Mouse (Mus musculus) adrenal gland (tissue): ENCODE measurements around the gene D10Jhu81e.
"Not testable (repeated sequence)": the region's sequence is repeated elsewhere in the genome, so short reads cannot be mapped to it uniquely, and the experiment has no call there.

Experiments
- intact Hi-C: fragments of 180-260 bp; cut with DNase I; formaldehyde crosslinking; loops from one replicate; pipeline ENCODE4 v1.15.1; 2025
- long read RNA-seq, 2 experiments: library from polyadenylated mRNA; unstranded; transcript quantifications; one replicate each; pipeline ENCODE4 v2.0.0; 2020; ENCODE audit warnings: borderline replicate concordance in 1 of 2; ENCODE audit not compliant: insufficient replicate concordance in 1 of 2

Gene D10Jhu81e
- long read RNA-seq, experiment 1, transcript D10Jhu81e-201 (7 exons, 1,378 nt) = major isoform, 16 of 18 reads
- long read RNA-seq, experiment 1, partial matches to known transcripts = 2 of 18 reads
- long read RNA-seq, experiment 1, other reads (novel, unspliced or antisense) = 0 of 18 reads
- long read RNA-seq, experiment 2, transcript D10Jhu81e-201 (7 exons, 1,378 nt) = major isoform, 6 of 8 reads
- long read RNA-seq, experiment 2, partial matches to known transcripts = 0 of 8 reads
- long read RNA-seq, experiment 2, other reads (novel, unspliced or antisense) = 1 of 8 reads

DNA sequence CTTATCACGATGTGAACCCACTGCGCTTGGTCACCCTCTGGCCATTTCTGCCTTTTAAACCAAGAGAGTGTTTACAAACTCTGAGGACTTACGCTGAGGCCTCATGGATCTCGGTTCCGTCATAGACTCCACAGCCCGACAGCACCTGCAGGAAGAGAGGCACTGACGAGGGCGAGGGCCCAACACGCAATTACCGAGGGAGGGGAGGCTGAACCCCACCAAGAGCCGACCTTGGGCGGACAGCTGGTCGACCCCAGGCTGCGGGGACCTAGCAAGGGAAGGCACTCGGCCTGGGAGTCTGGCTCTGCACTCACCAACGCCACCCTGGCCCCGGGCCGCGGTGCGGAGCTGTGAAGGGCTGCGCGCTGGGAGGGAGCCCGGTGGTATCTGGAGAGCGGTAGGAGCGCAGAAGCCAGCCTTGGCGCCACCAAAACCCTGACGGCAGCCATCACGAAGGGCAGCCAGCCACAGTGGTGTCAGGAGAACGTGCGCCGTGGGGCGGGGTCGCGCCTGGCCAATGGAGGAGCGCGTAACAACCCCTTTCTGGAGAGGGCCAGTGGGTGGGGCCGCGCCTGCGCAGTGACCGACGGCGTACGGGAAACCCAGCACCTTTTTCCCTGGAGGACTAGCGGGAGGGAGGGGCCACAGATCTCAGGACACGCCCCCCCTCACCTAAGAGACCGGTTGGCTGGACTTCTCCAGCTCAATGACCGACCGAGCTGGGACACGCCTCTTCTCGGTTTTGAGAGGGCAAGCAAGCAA lies at the start of gene D10Jhu81e:
D10Jhu81e (minus strand) TSS at position 502 of the 762 bp plus-strand sequence.
- intact Hi-C loops = no loop called here

GRCm38 (mm10) chr10:78218576-78218975 lies 49.0 kb upstream of the D10Jhu81e start:
- intact Hi-C loops = no loop called here

- intact Hi-C loops = no loop called here
Measured at GRCm38 (mm10) chr10:78216376-78217083, 46.9 kb upstream of the D10Jhu81e start.

DNA sequence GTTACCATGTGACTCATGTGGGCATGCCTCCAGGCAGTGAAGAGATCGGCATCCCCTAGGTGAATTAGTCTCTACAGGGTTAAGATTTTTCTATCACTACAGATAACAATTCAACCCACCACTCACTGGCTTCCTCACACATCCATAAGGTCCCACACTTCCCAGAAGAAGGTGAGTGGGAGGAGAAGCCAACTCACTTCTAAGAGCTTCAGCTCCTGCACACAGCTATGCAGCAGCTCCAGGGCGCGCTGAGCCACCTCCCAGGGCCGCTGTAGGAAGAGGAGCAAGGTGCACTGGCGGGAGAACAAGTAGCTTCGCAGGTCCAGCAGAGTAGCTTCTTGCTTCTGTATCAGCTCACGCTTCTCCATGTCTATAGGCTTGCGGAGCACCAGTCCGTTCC lies 44.8 kb upstream of the D10Jhu81e start:
- intact Hi-C loops = no loop called here

DNA sequence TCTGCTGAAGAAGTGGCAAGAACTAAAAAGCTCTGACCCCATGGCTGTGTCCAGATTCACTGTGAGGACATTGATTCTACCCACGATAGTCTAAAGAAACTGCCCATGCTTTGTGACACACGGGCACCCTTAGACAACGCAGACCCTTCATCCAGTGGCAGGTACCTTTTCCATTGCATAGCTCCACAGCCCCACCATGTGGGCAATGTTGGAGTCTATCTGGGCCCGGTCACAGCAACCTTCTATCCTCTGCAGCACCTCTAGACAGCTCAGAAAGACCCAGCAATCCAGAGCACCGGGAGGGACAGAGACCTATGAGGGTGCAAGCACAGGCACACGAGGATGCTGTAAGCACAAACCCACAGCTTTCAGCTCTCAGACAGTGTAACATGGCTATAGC lies 41.7 kb upstream of the D10Jhu81e start:
- intact Hi-C loops = no loop called here

DNA sequence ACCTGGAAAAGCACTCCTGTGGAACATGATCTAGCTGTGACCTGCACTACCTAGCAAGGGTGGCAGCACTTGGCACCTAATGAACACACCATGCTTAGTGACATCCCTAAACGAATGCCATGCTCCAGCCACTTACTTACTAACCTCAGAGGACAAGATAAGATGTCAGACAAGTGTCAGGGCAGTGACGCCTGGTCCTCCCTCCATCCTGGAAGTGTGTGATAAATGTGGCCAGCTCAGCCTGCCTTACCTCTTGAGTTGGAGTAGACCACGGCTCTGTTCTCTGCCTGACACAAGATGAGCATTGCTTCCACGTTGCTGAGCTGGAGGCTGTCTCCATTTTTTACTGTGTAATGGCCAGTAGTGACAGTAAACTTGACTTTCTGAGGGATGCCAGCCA lies 31.6 kb upstream of the D10Jhu81e start:
- intact Hi-C loops = no loop called here

DNA sequence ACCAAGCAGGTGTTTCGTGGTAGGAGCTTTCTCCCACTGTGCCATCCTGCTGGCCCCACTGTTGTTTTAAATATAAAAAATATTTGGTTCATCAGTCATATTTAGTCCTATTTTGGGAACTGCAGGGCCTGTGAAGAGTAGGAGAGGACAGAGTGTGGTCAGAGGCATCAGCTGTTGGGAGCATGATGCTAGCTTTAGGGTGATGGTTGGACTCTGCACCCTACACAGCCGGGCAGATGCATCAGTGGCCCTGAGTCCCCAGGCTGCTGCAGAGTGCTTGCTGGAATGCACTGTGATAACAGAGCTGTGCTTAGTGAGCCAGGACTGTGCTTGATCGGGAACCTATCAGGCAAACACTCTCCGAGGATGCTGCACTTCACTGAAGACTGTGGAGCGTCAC lies 23.4 kb upstream of the D10Jhu81e start:
- intact Hi-C loops = no loop called here

DNA sequence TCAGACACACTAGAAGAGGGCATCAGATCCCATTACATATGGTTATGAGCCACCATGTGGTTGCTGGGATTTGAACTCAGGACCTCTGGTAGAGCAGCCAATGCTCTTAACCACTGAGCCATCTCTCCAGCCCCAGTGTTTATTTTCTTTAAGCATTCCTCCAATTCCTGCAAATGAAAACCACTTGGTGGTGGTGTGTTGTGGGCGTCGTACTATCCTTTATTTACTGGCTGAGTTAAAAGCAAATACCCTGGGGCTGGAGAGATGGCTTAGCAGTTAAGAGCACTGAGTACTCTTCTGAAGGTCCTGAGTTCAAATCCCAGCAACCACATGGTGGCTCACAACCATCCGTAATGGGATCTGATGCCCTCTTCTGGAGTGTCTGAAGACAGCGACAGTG lies 16.5 kb upstream of the D10Jhu81e start:
- intact Hi-C loops = not testable (repeated sequence)

GRCm38 (mm10) chr10:78185381-78185725 lies 15.8 kb upstream of the D10Jhu81e start:
- intact Hi-C loops = no loop called here

DNA sequence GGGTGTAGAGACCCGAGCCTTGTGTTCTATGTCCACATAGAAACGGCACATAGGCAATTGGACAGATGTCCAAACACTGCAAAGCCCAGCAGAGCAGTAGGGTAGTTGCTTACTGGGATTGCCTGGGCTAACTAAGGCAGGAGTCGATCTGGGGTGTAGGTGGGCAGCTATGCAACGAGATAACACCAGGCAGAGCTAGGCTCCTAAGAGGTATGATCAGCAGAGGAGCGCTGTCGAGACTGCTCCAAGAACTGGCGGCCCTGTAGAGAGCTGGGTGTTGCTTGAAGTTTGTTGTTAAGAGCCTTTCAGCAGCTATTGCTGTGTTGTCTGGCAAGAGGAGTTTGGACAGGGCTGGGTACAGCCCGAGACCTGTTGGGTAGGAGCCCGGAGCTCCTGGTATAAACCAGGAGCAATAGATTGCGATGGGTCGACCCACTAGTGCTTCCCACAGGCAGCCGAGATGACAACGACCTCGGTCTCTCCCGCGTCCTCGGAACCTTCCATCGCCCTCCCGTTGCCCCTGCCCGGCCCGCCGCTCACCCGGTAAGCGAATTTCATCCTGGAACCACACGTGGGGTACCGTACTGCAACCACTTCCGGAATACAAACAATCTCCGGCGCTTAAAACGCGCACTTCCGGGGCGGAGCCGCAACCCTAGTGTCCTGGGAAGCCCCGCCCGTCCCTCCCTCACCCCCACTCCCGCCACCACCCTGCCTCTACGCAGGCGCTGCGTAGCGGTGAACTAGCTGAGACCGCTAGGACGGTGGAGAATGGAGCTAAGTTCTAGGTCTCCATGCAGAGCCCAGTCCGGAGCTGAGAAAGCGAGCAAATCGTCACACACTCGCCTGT lies 15.2 kb upstream of the D10Jhu81e start, which contains the start of gene Pwp2:
Pwp2 (minus strand) TSS at position 619 of the 850 bp plus-strand sequence.
- intact Hi-C loops = no loop called here

DNA sequence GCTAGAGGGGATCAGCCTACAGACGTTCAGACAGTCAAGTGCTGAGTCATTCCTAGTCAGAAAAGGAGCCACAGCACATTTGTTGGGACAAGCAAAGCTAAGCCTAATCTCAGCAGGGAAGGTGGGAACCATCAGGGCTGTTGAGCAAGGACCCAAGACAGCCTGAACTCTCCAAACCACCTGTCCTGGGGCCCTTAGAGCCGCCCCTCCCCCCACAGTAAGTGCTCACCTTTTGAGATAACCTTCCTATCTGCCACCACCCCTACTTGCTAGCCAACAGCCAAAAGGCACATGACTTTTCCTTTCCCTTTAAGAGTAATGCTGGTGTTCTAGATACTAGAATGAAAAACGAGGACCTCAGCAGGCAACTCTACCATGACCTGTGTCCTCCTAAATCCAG lies 14.0 kb upstream of the D10Jhu81e start:
- intact Hi-C loops = no loop called here

GRCm38 (mm10) chr10:78182321-78182720 lies 12.7 kb upstream of the D10Jhu81e start:
- intact Hi-C loops = no loop called here

DNA sequence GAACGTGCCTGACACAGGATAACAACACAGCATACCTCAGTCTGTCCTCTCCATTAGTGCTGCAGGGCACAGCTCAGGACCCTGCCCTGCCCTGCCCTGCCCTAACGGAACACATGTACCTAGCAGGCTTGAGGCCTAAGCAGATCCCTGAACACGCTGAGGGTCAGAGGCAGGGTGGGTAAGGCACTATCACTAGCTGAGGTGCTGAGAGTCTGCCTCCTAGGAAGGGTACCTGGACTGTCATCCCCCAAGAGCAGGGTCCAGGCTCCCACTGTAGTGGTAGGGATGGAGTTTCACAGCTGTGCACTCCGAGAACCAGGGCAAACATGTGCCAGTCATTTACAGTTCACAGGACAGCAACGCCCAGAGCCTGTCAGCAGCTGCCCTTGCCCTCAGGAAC lies 4.9 kb upstream of the D10Jhu81e start:
- intact Hi-C loops = no loop called here

- intact Hi-C loops = no loop called here
Measured at GRCm38 (mm10) chr10:78171581-78171980, 2.0 kb upstream of the D10Jhu81e start.

- intact Hi-C loops = no loop called here
Measured at GRCm38 (mm10) chr10:78171057-78171456, 1.5 kb upstream of the D10Jhu81e start.

- intact Hi-C loops = no loop called here
Measured at GRCm38 (mm10) chr10:78170445-78170844, 863 bp upstream of the D10Jhu81e start.

DNA sequence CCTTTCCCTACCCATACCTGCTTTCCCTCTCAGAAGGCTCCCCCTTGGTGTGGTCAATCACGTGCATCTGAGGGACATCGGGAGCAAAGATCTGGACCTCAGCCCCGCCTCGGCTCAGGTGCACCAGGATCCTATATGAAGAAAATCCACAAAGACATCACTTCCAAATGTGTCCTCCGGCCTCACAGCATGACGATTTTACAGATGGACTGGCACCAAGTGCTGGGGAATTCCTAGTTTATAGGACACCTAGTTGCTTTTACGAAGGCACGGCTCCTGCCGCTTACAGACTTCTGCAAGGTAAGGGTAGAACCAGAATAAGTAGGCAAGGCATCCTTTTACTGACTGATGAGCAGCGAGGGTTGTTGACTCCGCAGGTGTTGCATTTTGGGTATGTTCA lies 790 bp downstream of the D10Jhu81e start:
- intact Hi-C loops = no loop called here

GRCm38 (mm10) chr10:78167775-78168174 lies 1.8 kb downstream of the D10Jhu81e start:
- intact Hi-C loops = no loop called here

GRCm38 (mm10) chr10:78167333-78167732 lies 2.2 kb downstream of the D10Jhu81e start:
- intact Hi-C loops = no loop called here

DNA sequence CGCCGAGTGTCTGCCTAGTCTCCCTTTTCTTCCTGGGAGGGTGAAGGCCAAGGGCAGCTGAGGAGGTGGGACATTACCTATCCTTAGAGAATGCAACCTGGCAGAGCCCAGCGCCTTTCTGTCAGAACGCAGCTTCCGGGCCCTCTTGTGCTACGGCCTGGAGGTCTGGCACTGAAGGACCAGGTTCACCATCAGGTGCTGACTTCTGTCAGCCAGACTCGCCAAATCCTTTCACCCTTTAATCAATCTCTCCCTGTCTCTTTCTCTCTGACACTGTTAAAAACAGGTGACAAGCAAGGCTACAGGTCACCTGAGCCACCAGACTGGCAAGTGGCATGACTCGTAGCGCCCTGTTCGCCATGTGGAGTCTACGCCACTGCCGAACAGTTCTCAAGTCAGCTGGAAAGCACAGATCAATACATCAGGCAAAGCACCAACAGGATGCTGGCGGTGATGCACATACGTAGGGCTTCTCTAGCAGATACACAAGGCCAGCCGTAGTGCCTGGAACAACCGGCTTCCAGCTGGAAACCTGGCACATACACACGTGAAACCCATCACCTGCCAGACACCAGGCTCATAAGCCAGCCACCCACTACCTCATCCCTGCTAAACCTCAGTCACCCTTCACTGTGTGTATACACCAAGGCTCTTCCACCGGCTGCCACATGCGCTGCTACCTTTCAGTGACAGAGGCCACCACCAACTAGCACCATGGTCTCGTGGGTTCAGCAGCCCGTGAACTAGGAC lies 4.2 kb downstream of the D10Jhu81e start:
- intact Hi-C loops = no loop called here
